Mouse (Mus musculus) megakaryocyte, embryonic 14.5 days (primary cell): Measurements from ENCODE around the gene Shank3.

ENCODE experiments used
- FLI1 ChIP-seq: IDR thresholded peaks from 2 replicates; pipeline ENCODE4 v1.6.1; 2012; ENCODE audit warnings: low read length, inconsistent platforms, mixed read lengths
- GATA1 ChIP-seq: IDR thresholded peaks from 3 replicates; pipeline ENCODE4 v1.6.1; 2012; ENCODE audit warnings: mixed read lengths, low read length, inconsistent platforms, borderline replicate concordance

- no peak for TF ChIP-seq GATA1
- TF ChIP-seq FLI1: no peak
Measured at GRCm38 (mm10) chr15:89507751-89508150, 8.3 kb downstream of the Shank3 start.
